Mouse (Mus musculus) liver, postnatal 0 days (tissue): ENCODE measurements around the gene Kcnj10.

Experiments
- CTCF ChIP-seq: sonication (generic); IDR thresholded peaks from 2 replicates; pipeline ENCODE4 v1.5.1; 2016; ENCODE audit warnings: antibody characterized with exemption, low read depth
- EP300 ChIP-seq: IDR thresholded peaks from 2 replicates; pipeline ENCODE4 v1.6.1; 2016; ENCODE audit warnings: antibody characterized with exemption, low read depth, mild to moderate bottlenecking

DNA sequence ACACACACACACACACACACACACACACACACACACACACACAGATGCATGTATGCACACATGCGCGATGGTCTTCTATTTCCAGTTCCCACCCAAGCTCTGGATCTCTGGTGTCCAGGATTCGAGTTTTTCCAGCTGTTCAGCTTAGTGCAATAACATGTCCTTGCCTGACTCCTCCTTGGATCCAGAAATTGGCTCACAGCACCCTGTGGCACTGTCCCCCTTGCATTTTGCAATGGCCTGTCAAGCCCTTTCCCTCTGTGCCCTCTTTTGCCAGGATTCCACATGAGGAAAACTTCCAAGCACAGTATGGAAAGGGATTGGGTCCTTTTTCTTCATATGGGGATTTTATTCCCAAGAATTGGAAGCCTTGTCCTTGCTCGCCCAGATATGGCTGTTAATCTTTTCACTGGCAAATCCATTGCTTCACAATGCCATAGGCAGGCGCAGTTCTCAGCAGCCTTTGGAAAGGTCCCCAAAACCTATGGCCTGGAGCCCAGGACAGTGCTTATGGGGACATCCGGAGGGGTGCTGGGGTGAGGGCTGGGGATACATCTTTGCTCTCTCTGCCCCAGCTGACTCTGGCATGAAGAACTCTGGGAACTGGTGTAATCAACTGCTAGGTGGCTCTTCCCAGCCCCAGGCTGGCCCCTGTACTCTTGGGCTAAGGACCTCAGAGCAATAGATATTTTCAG is 44.0 kb upstream of the Kcnj10 start:
- TF ChIP-seq CTCF (no peak), EP300 (no peak)
